Mouse (Mus musculus) lung, adult 2 months (tissue): Measurements from ENCODE around the gene Lrrc27.
A peak's percentile ranks its signal among the peaks of the same experiment; 100 is the strongest.

Source experiments
- CTCF ChIP-seq: fragments of 200-500 bp; IDR thresholded peaks from 2 replicates; pipeline ENCODE4 v1.5.1; 2011; ENCODE audit warnings: mild to moderate bottlenecking, low read length, control low read depth; ENCODE audit not compliant: insufficient read depth
- POLR2A ChIP-seq: fragments of 200-500 bp; IDR thresholded peaks from 2 replicates; pipeline ENCODE4 v1.6.1; 2011; ENCODE audit warnings: low read depth, mild to moderate bottlenecking, control low read depth, low read length, borderline replicate concordance; ENCODE audit errors: extremely low read depth

- TF ChIP-seq POLR2A (no peak), CTCF (peak; percentile 96)
Observed at GRCm38 (mm10) chr7:139233714-139234113, 20.9 kb downstream of the Lrrc27 start.
